Mouse (Mus musculus): ENCODE measurements around the gene Mta2.

DNA sequence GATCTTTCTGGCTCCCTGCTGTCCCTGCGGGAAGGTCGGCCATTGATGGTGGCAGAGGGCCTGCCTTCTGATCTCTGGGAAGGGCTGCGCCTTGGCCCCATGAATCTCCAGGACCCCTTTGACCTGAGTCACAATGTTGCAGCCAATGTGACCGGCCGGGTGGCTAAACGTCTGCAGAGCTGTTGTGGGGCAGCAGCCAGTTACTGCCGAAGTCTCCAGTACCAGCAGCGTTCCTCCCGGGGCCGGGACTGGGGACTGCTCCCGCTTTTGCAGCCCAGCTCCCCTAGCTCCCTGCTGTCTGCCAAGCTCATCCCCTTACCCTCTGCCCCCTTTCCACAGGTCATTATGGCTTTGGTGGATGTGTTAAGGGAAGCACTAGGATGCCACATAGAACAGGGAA is 23.4 kb downstream of the Mta2 start:
- no peak for TF ChIP-seq POLR2A (IDR thresholded peaks at IDR 0.05; ENCODE audit: low read depth, low read length)
- TF ChIP-seq CTCF (IDR thresholded peaks at IDR 0.05; ENCODE audit: borderline replicate concordance, insufficient read depth, low read length), result no peak
